Mouse (Mus musculus) stomach, postnatal 0 days (tissue): Measurements from ENCODE around the gene Sulf2.

ENCODE experiments used
- CTCF ChIP-seq: IDR thresholded peaks from 2 replicates; pipeline ENCODE4 v1.5.1; 2016; ENCODE audit warnings: antibody characterized with exemption, low read depth, mild to moderate bottlenecking, moderate library complexity
- EP300 ChIP-seq: optimal IDR thresholded peaks from 2 replicates; pipeline ENCODE3; 2016; ENCODE audit warnings: antibody characterized with exemption

GRCm38 (mm10) chr2:166153399-166153793 lies 2.1 kb downstream of the Sulf2 start:
- no peak for TF ChIP-seq CTCF
- no peak for TF ChIP-seq EP300
